8 mouse cellular contexts compared by ENCODE assay signal in the genomic region with DNA sequence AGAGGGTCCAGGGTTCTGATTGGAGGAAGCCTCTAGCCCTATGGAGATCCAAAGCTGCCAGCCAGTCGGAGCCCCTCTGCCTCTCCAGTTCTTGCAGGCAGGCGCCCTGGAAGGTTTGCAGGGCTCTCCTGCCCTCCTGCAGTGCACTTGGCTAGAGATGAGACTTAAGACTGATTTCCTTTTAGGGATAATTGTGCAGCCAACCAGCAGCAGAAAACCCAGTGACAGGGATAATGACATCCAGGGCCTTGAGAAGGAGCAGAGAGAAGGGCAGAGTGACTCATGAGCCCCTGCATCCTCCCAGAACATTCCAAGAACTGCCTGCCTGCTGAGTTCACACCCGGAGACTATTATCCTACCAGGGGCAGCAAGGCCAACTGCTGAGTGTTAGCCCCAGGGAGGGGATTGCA. TPM values are rescaled to one million over a fixed set of nuclear protein-coding genes. Genes with fewer than 3 reads are reported as not detected.
DNase-seq lines count a peak whose midpoint lies in the region; ATAC-seq and TF ChIP-seq lines count a peak whose summit lies in the region.
"Had no signal": no experiment of that assay in that cellular context is flagged by ENCODE, and none has a peak within 500 bp of the region (broad histone marks: within the 10 kb centered on the region; RNA-seq: fewer than 3 reads in every experiment).

No protein-coding gene starts in this region.

- peak overlapping the region; percentile 48 for H3K27ac ChIP-seq in liver, adult 2 months (replicated peaks; ENCODE audit: insufficient read depth, low read depth, low read length)
- H3K27ac ChIP-seq in liver, postnatal 0 days (ENCODE audit: low read depth): no peak overlapping the region
- peak overlapping the region; percentile 23 for H3K27ac ChIP-seq in olfactory bulb, adult 2 months (ENCODE audit: insufficient read depth, low read depth, low read length)
- no peak overlapping the region for H3K27ac ChIP-seq in left cerebral cortex, adult 2 months
- H3K27ac ChIP-seq: neural tube, embryonic 13.5 days had no signal

- no peaks in the 10 kb centered on the region for H3K27me3 ChIP-seq in liver, adult 2 months (ENCODE audit: control insufficient read depth, insufficient read depth, low read length)
- H3K27me3 ChIP-seq in liver, postnatal 0 days (ENCODE audit: insufficient read depth, low read length): no peaks in the 10 kb centered on the region
- H3K27me3 ChIP-seq: neural tube, embryonic 13.5 days had no signal

- no peaks in the 10 kb centered on the region for H3K36me3 ChIP-seq in liver, adult 2 months (ENCODE audit: control insufficient read depth, insufficient read depth, low read length)
- H3K36me3 ChIP-seq in liver, postnatal 0 days (replicated peaks; ENCODE audit: insufficient read depth, low read length): no peaks in the 10 kb centered on the region
- H3K36me3 ChIP-seq: neural tube, embryonic 13.5 days had no signal

- peaks cover 15% of the 10 kb centered on the region for H3K4me1 ChIP-seq in liver, adult 2 months (ENCODE audit: control insufficient read depth, insufficient read depth, low read length)
- H3K4me1 ChIP-seq in liver, postnatal 0 days (ENCODE audit: insufficient read depth): peaks cover 3% of the 10 kb centered on the region; the same call in 1 of the 2 replicates
- H3K4me1 ChIP-seq in olfactory bulb, adult 2 months (ENCODE audit: control insufficient read depth, insufficient read depth, low read length): peaks cover 19% of the 10 kb centered on the region

- H3K9me3 ChIP-seq in liver, postnatal 0 days (ENCODE audit: low read length): no peaks in the 10 kb centered on the region
- H3K9me3 ChIP-seq: neural tube, embryonic 13.5 days had no signal

- 83% methylated on average over 3 of the region's 3 CpGs for WGBS in liver, adult 2 months
- 42% methylated on average over 3 of the region's 3 CpGs for WGBS in liver, postnatal 0 days (ENCODE audit: insufficient replicate concordance)
- WGBS in olfactory bulb, adult 2 months: 27% methylated on average over 3 of the region's 3 CpGs

- TF ChIP-seq POLR2A in liver, adult 2 months (IDR thresholded peaks at IDR 0.05; ENCODE audit: extremely low read depth, insufficient read depth, low read length): no peak
- no peak for TF ChIP-seq POLR2A in olfactory bulb, adult 2 months (IDR thresholded peaks at IDR 0.05; ENCODE audit: insufficient read depth, low read depth, low read length)

- H3K9ac ChIP-seq in liver, adult 2 months (ENCODE audit: low read depth, low read length): no peak overlapping the region
- no peak overlapping the region for H3K9ac ChIP-seq in liver, postnatal 0 days (replicated peaks)
- H3K9ac ChIP-seq: neural tube, embryonic 13.5 days had no signal

- intact Hi-C loops in left cerebral cortex, adult 2 months (cut with DNase I): no loop called here

- no peak for TF ChIP-seq CTCF in liver, adult 2 months (IDR thresholded peaks at IDR 0.05; ENCODE audit: low read depth, low read length)
- no peak for TF ChIP-seq CTCF in liver, postnatal 0 days (IDR thresholded peaks at IDR 0.05; ENCODE audit: low read depth)
- TF ChIP-seq CTCF in olfactory bulb, adult 2 months (IDR thresholded peaks at IDR 0.05; ENCODE audit: insufficient read depth, low read depth, low read length): no peak
- TF ChIP-seq CTCF in left cerebral cortex, adult 2 months (IDR thresholded peaks at IDR 0.05): no peak

- H3K79me2 ChIP-seq in liver, adult 2 months (ENCODE audit: control insufficient read depth, insufficient read depth, low read length): peaks cover 8% of the 10 kb centered on the region; the same call in 1 of the 2 replicates

- TF ChIP-seq EP300 in liver, postnatal 0 days (IDR thresholded peaks at IDR 0.05; ENCODE audit: low read depth): no peak

- H3K4me2 ChIP-seq in liver, postnatal 0 days (ENCODE audit: low read depth, low read length): no peak overlapping the region
- H3K4me2 ChIP-seq: neural tube, embryonic 13.5 days had no signal

- no peak overlapping the region for H3K4me3 ChIP-seq in liver, adult 2 months (ENCODE audit: insufficient read depth, low read depth, low read length)
- no peak overlapping the region for H3K4me3 ChIP-seq in liver, postnatal 0 days (ENCODE audit: low read depth, low read length)
- no peak overlapping the region for H3K4me3 ChIP-seq in olfactory bulb, adult 2 months (ENCODE audit: insufficient read depth, low read depth, low read length)
- H3K4me3 ChIP-seq in left cerebral cortex, adult 2 months: no peak overlapping the region
- H3K4me3 ChIP-seq: neural tube, embryonic 13.5 days had no signal

- no peak for DNase-seq in liver, adult 2 months (ENCODE audit: extremely low read depth, low read depth, low spot score)
- no peak for DNase-seq in liver, postnatal 0 days
- peak; percentile 61 for DNase-seq in adrenal gland, postnatal 10 days
- peak; percentile 60 for DNase-seq in fibroblast of lung, adult 2 months (ENCODE audit: low read depth)
- no peak for DNase-seq in left cerebral cortex, adult 2 months (ENCODE audit: extremely low spot score in 1 of 2, low spot score in 2 of 2)

- ATAC-seq in liver, postnatal 0 days: no peak
- no peak for ATAC-seq in inflammation-experienced regulatory T-cells, adult 6 months

RNA-seq across cellular contexts. Expression of a gene that starts 26.5 kb away (rescaled TPM):
- total RNA-seq in liver, adult 2 months (2014; rRNA removed): 18.8 and 24.4 TPM in 2 replicates
- 27.2 and 34.5 TPM in 2 replicates for polyA plus RNA-seq in liver, adult 2 months (2012; rRNA removed)
- polyA plus RNA-seq in liver, postnatal 0 days (2015; fragmentation: Nextera tagmentation; extraction: Ambion mirVana): 8.0 and 8.6 TPM in 2 replicates
- total RNA-seq in adrenal gland, postnatal 10 days (2021): 100 to 1,000 TPM in 1 of 2 experiments, 10 to 100 TPM in 1; 84.3 to 105 TPM
- polyA plus RNA-seq in olfactory bulb, adult 2 months (2012; ENCODE audit: insufficient read depth, insufficient read length, low replicate concordance, missing spikeins): 269 TPM in 1 of 2 replicates, not detected in the other
- total RNA-seq in left cerebral cortex, adult 2 months (2021): 10 to 100 TPM; 52.8 to 57.2 TPM
- polyA plus RNA-seq in inflammation-experienced regulatory T-cells, adult 6 months (2017; shearing (Covaris generic)): not detected

Comparison
In these comparisons a context has a peak if more than half of its experiments do, and no peak if none do; other contexts are left out.
1. H3K27ac ChIP-seq: peak in liver, adult 2 months (single experiment) and olfactory bulb, adult 2 months (single experiment); none in liver, postnatal 0 days (single experiment) and left cerebral cortex, adult 2 months (single experiment).
2. DNase-seq: peak in adrenal gland, postnatal 10 days (single experiment) and fibroblast of lung, adult 2 months (single experiment); none in liver, adult 2 months (single experiment), liver, postnatal 0 days (single experiment) and left cerebral cortex, adult 2 months (0 of 2).